Mouse (Mus musculus): ENCODE measurements around the gene Spdya. TPM values are rescaled to one million over a fixed set of nuclear protein-coding genes. Genes with fewer than 3 reads are reported as not detected.
"Not testable (repeated sequence)": the region's sequence is repeated elsewhere in the genome, so short reads cannot be mapped to it uniquely, and the experiment has no call there.

Spdya gene
- total RNA-seq (2021): 1 to 10 TPM; 1.6 to 1.7 TPM

- intact Hi-C loops (cut with DNase I): no loop called here
Measured at GRCm38 (mm10) chr17:71551757-71552451, at the start of gene Spdya. Gene Spdya (plus strand): TSS chr17:71552061.

GRCm38 (mm10) chr17:71506832-71507231 lies 45.0 kb upstream of the Spdya start:
- no peak for DNase-seq (ENCODE audit: low spot score in 2 of 2)

More at GRCm38 (mm10) chr17:71551757-71552451, at the start of gene Spdya:
- DNase-seq (ENCODE audit: low spot score in 2 of 2): peak; percentile 85 to 88

GRCm38 (mm10) chr17:71510297-71510696 lies 41.6 kb upstream of the Spdya start:
- DNase-seq (ENCODE audit: low spot score in 2 of 2): no peak
- intact Hi-C loops (cut with DNase I): no loop called here

More at GRCm38 (mm10) chr17:71506832-71507231, 45.0 kb upstream of the Spdya start:
- intact Hi-C loops (cut with DNase I): no loop called here

GRCm38 (mm10) chr17:71526302-71526708 lies 25.6 kb upstream of the Spdya start:
- no peak for DNase-seq (ENCODE audit: low spot score in 2 of 2)

GRCm38 (mm10) chr17:71526711-71527564 lies 24.9 kb upstream of the Spdya start, which contains the start of gene Ndc80:
Gene Ndc80 (minus strand): TSS chr17:71526857.
- intact Hi-C loops (cut with DNase I): loop anchor here (1.0 to 2.0 kb wide), 2 partner anchors 52 to 72 kb away; partner anchors contain the start of gene Smchd1
- peak; percentile 88 to 95 for DNase-seq (ENCODE audit: low spot score in 2 of 2)

More at GRCm38 (mm10) chr17:71526302-71526708, 25.6 kb upstream of the Spdya start:
- intact Hi-C loops (cut with DNase I): loop anchor here (2.0 kb wide), 1 partner anchor 72 kb away; no protein-coding TSS in a partner anchor

- intact Hi-C loops (cut with DNase I): no loop called here
Measured at GRCm38 (mm10) chr17:71528042-71528441, 23.8 kb upstream of the Spdya start.

GRCm38 (mm10) chr17:71535595-71535994 lies 16.3 kb upstream of the Spdya start:
- intact Hi-C loops (cut with DNase I); DNase-seq (ENCODE audit: low spot score in 2 of 2): not testable (repeated sequence)

More at GRCm38 (mm10) chr17:71528042-71528441, 23.8 kb upstream of the Spdya start:
- no peak for DNase-seq (ENCODE audit: low spot score in 2 of 2)

GRCm38 (mm10) chr17:71537164-71537563 lies 14.7 kb upstream of the Spdya start:
- intact Hi-C loops (cut with DNase I): no loop called here
- DNase-seq (ENCODE audit: low spot score in 2 of 2): no peak

- intact Hi-C loops (cut with DNase I): loop anchor here (5.0 kb wide), 1 partner anchor 1234 kb away; no protein-coding TSS in a partner anchor
- DNase-seq (ENCODE audit: low spot score in 2 of 2): peak in 1 of 2 experiments; percentile 20
Measured at GRCm38 (mm10) chr17:71548586-71548985, 3.3 kb upstream of the Spdya start.

- DNase-seq (ENCODE audit: low spot score in 2 of 2): no peak
- intact Hi-C loops (cut with DNase I): no loop called here
Measured at GRCm38 (mm10) chr17:71551350-71551749, 511 bp upstream of the Spdya start.

- no peak for DNase-seq (ENCODE audit: low spot score in 2 of 2)
- intact Hi-C loops (cut with DNase I): no loop called here
Measured at GRCm38 (mm10) chr17:71552901-71553300, 1.0 kb downstream of the Spdya start.

- intact Hi-C loops (cut with DNase I): loop anchor here (5.0 kb wide), 1 partner anchor 1221 kb away; no protein-coding TSS in a partner anchor
- peak; percentile 37 to 61 for DNase-seq (ENCODE audit: low spot score in 2 of 2)
Measured at GRCm38 (mm10) chr17:71561631-71562030, 9.8 kb downstream of the Spdya start.

GRCm38 (mm10) chr17:71579176-71579705 lies 27.4 kb downstream of the Spdya start:
- no peak for DNase-seq (ENCODE audit: low spot score in 2 of 2)
- intact Hi-C loops (cut with DNase I): no loop called here

GRCm38 (mm10) chr17:71597881-71598658 lies 46.2 kb downstream of the Spdya start:
- intact Hi-C loops (cut with DNase I): loop anchor here (1.0 to 5.0 kb wide), 3 partner anchors 18 to 121 kb away; partner anchors contain the start of genes Ndc80 and Smchd1
- no peak for DNase-seq (ENCODE audit: low spot score in 2 of 2)

GRCm38 (mm10) chr17:71598659-71599554 lies 47.0 kb downstream of the Spdya start:
- intact Hi-C loops (cut with DNase I): loop anchor here (1.0 to 5.0 kb wide), 3 partner anchors 17 to 122 kb away; partner anchors contain the start of genes Ndc80 and Smchd1
- DNase-seq (ENCODE audit: low spot score in 2 of 2): peak; percentile 93 to 97

- DNase-seq (ENCODE audit: low spot score in 2 of 2): peak; percentile 98 to 99
- intact Hi-C loops (cut with DNase I): loop anchor here (1.0 to 2.0 kb wide), 2 partner anchors 17 to 1221 kb away; partner anchors contain the start of gene Ypel5
Measured at GRCm38 (mm10) chr17:71615638-71616318, 63.9 kb downstream of the Spdya start, which contains the start of gene Wdr43. Gene Wdr43 (plus strand): TSS chr17:71615895.
